Mouse (Mus musculus): ENCODE measurements around the gene Ddc. TPM values are rescaled to one million over a fixed set of nuclear protein-coding genes. Genes with fewer than 3 reads are reported as not detected.
A peak's percentile ranks its signal among the peaks of the same experiment; 100 is the strongest.

Ddc gene
- polyA plus RNA-seq, 1 experiment: 0.78 TPM

DNA sequence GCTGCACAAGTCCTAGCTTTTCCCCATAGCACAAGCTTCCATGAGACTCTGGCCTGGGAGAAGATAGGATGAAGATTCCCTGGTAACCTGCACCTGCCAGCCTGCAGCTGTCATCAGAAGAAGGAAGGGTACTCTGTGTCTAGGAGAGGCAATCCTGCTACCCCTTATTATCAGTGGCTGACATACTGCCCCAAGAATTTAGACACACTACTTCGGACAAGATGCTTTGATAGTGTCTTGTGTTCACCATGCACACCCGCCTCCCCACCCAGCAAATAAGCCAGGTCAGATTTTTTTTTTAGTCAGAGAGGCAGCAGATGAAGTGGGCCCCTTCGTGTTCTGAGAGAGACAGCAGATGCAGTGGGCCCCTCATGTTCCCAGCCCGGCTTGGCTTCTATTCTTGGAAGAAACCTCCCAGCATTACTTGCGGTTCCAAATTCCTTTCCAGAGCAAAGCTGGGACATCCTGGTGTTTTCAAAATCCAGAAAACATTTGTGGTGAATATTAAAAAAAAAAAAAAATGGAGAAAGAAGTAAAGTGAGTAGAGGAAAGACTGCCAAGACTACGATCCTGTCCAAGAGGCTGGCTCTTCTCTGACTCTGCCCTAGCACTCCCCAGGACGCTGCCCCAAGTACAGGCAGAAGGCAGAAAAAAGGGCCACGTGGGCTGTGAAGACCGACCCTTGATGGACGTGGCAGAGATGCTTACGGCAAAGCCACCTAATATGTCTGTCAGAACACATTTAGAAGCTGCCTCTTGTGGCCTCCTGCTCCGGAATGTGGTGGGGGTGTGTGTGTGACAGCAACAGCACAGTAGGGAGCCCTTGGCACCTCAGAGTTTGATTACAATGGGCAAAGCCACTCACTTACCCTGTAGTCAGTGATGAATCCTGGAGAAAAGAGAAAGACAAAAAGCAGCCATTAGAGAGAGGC is 73.7 kb downstream of the Ddc start:
- no peak overlapping the region for H3K27ac ChIP-seq (ENCODE audit: control insufficient read depth, insufficient read depth, low read length)
- H3K27me3 ChIP-seq (ENCODE audit: control insufficient read depth, insufficient read depth, low read length): no peaks in the 10 kb centered on the region
- WGBS: 93% methylated on average over 12 of the region's 12 CpGs
- H3K4me1 ChIP-seq (replicated peaks; ENCODE audit: control insufficient read depth, insufficient read depth, low read length): peaks cover 8% of the 10 kb centered on the region; the same call in 1 of the 2 replicates
- no peak for DNase-seq
- no peak overlapping the region for H3K4me3 ChIP-seq (ENCODE audit: control insufficient read depth, insufficient read depth, low read length)
- no peaks in the 10 kb centered on the region for H3K36me3 ChIP-seq (ENCODE audit: control insufficient read depth, insufficient read depth, low read length)
- TF ChIP-seq CTCF (IDR thresholded peaks at IDR 0.05; ENCODE audit: borderline replicate concordance, control insufficient read depth, extremely low read depth, insufficient read depth, low read length, poor library complexity): no peak
- TF ChIP-seq POLR2A (IDR thresholded peaks at IDR 0.05; ENCODE audit: control insufficient read depth, extremely low read depth, insufficient read depth, low read length, poor library complexity): no peak

DNA sequence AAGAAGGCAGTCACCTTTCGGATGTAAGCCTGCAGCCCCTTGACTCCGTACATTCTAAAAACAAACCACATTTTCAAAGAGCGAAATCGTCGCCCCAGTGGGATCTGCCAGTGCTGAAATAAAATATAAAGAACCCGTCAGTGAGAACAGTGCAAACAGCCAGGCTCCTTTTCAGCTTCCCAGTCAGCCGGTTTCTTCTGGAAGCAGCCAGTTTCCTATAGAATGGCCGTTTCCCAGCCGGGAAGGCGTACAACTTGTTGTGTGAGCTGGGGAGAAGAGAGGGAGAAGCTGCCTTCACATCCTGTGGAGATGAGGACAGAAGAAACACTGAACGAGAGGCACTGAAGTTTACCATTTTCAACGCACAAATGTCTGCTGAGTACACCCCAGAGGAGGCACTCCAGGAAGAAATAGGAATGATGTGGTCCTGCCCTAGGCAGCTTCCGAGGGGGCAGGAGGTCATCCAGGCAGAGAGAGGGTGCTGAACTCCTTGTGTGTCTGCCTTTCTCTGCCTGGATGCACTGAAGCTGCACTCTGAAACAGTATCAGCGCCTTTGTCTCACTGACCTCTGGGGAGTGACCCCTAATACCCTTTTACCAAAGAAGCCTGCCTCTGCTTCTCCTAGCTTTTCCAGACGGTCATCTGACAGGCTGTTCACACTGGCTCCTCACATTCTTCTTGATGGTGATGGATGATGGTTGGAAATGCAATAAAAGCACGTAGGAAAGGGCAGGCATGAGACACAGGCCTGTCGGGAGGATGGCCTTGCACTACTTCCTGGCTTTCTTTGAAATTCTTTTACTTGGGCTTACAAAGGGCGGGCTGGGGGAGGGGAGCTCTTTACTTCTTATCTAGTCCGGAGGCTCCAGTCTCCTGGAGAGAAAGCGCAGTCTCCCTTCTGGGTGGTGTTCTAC is 75.5 kb downstream of the Ddc start:
- Histone ChIP-seq H3K4me1 (replicated peaks; ENCODE audit: control insufficient read depth, insufficient read depth, low read length) (peaks cover 5% of the 10 kb centered on the region; the same call in 1 of the 2 replicates), H3K27ac (ENCODE audit: control insufficient read depth, insufficient read depth, low read length) (no peak overlapping the region)
- TF ChIP-seq CTCF (IDR thresholded peaks at IDR 0.05; ENCODE audit: borderline replicate concordance, control insufficient read depth, extremely low read depth, insufficient read depth, low read length, poor library complexity): no peak

DNA sequence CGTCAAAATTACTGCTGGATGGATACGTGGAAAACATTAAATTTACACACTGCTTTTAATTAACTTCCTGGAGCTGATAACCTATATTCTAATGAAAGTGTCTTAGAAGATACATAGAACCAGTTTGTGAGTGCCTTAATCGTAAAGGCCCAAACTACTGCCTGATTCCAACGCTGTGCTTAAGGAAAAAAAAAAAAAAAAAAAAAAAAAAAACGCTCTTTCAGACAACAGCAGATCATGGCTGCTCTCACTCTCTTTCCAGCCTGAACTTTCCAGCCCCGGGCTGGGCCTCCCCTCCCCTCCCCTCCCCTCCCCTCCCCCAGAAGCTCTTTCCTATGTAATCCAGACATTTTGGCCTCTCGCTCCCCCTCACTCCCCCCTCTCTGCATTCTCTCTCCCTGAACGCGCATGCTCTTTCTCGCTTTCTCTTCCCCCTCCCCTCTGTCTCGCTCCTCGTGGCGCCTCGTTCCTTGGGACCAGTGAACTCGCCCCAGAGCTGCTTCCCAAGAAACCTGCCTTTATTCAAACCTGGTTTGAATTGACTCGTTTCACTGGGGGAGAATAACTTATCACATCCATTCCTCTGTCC is 76.5 kb downstream of the Ddc start:
- Histone ChIP-seq H3K4me1 (replicated peaks; ENCODE audit: control insufficient read depth, insufficient read depth, low read length) (peaks cover 5% of the 10 kb centered on the region; the same call in 1 of the 2 replicates), H3K36me3 (ENCODE audit: control insufficient read depth, insufficient read depth, low read length) (no peaks in the 10 kb centered on the region), H3K27me3 (ENCODE audit: control insufficient read depth, insufficient read depth, low read length) (no peaks in the 10 kb centered on the region), H3K4me3 (ENCODE audit: control insufficient read depth, insufficient read depth, low read length) (no peak overlapping the region), H3K27ac (ENCODE audit: control insufficient read depth, insufficient read depth, low read length) (no peak overlapping the region)
- TF ChIP-seq POLR2A (IDR thresholded peaks at IDR 0.05; ENCODE audit: control insufficient read depth, extremely low read depth, insufficient read depth, low read length, poor library complexity) (no peak), CTCF (IDR thresholded peaks at IDR 0.05; ENCODE audit: borderline replicate concordance, control insufficient read depth, extremely low read depth, insufficient read depth, low read length, poor library complexity) (no peak)
- WGBS: 90% methylated on average over 16 of the region's 16 CpGs
- DNase-seq: no peak

More for the DNA sequence above, 75.5 kb downstream of the Ddc start:
- WGBS: 89% methylated on average over 20 of the region's 20 CpGs
- no peak for DNase-seq
- Histone ChIP-seq H3K4me3 (ENCODE audit: control insufficient read depth, insufficient read depth, low read length) (no peak overlapping the region), H3K36me3 (ENCODE audit: control insufficient read depth, insufficient read depth, low read length) (no peaks in the 10 kb centered on the region), H3K27me3 (ENCODE audit: control insufficient read depth, insufficient read depth, low read length) (no peaks in the 10 kb centered on the region)

DNA sequence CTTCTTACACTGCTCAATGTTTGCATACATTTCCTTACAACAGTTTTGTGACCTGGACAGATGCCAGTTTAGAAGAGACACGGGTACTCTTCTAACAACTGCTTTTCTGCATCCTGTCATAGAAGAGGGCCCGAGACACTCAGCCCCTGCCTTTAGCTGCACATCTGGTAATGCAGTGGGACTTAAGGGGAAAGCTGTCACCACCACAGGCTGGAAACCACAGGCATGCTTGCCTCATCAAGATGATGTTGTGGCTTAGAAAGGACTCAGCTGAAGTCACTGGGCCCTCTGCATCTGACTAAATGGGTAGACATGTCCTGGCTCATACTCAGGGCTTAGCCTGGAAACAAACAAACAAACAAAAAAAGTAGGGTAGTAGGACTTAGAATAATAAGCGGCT is 77.2 kb downstream of the Ddc start:
- no peaks in the 10 kb centered on the region for H3K27me3 ChIP-seq (ENCODE audit: control insufficient read depth, insufficient read depth, low read length)
- H3K36me3 ChIP-seq (ENCODE audit: control insufficient read depth, insufficient read depth, low read length): no peaks in the 10 kb centered on the region
- TF ChIP-seq POLR2A (IDR thresholded peaks at IDR 0.05; ENCODE audit: control insufficient read depth, extremely low read depth, insufficient read depth, low read length, poor library complexity) (no peak), CTCF (IDR thresholded peaks at IDR 0.05; ENCODE audit: borderline replicate concordance, control insufficient read depth, extremely low read depth, insufficient read depth, low read length, poor library complexity) (no peak)
- DNase-seq: peak; percentile 35
- H3K4me3 ChIP-seq (ENCODE audit: control insufficient read depth, insufficient read depth, low read length): no peak overlapping the region
- peaks cover 3% of the 10 kb centered on the region; the same call in 1 of the 2 replicates for H3K4me1 ChIP-seq (replicated peaks; ENCODE audit: control insufficient read depth, insufficient read depth, low read length)
- no peak overlapping the region for H3K27ac ChIP-seq (ENCODE audit: control insufficient read depth, insufficient read depth, low read length)
- WGBS: 34% methylated on average over 3 of the region's 3 CpGs

DNA sequence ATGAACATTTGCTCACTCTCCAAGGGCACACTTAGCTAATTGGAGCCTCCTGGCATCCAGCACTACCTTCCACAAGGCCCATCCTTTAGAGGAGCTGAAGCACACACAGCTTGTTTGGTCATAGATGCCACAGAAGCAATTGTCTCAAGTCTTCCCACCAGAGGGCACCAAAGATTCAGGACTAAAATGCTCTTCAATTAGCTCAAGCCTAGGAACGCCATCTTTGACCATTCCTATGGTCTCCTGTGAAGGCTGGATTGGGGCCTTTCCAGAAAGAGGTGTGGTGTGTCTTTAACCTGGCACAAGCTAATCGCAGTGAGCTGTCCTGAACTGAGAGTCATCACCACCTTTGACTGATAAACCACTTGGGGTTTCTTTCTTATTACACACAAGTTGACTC is 77.7 kb downstream of the Ddc start:
- Histone ChIP-seq H3K27ac (ENCODE audit: control insufficient read depth, insufficient read depth, low read length) (no peak overlapping the region), H3K36me3 (ENCODE audit: control insufficient read depth, insufficient read depth, low read length) (no peaks in the 10 kb centered on the region)

DNA sequence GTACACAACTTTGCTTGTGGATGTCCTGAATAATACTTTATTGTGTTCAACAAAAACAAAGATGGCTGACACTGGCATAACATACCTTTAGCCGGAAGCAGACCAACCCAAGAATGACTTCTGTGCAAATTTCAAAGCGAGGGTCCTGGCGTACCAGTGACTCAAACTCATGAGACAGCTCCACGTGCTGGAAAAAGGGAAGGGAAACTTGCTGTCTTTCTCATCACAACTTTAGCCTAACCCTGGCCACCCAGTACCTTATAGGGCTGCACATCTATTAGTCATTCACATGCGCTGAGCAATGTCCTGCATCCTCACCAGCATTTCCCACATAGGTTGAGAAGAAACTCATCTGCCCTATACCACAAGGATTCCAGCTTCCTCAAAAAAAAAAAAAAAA is 78.7 kb downstream of the Ddc start:
- H3K27me3 ChIP-seq (ENCODE audit: control insufficient read depth, insufficient read depth, low read length): no peaks in the 10 kb centered on the region
- H3K4me3 ChIP-seq (ENCODE audit: control insufficient read depth, insufficient read depth, low read length): no peak overlapping the region
- H3K4me1 ChIP-seq (replicated peaks; ENCODE audit: control insufficient read depth, insufficient read depth, low read length): peaks cover 3% of the 10 kb centered on the region; the same call in 1 of the 2 replicates
- TF ChIP-seq CTCF (IDR thresholded peaks at IDR 0.05; ENCODE audit: borderline replicate concordance, control insufficient read depth, extremely low read depth, insufficient read depth, low read length, poor library complexity) (no peak), POLR2A (IDR thresholded peaks at IDR 0.05; ENCODE audit: control insufficient read depth, extremely low read depth, insufficient read depth, low read length, poor library complexity) (no peak)
- no peaks in the 10 kb centered on the region for H3K36me3 ChIP-seq (ENCODE audit: control insufficient read depth, insufficient read depth, low read length)
- no peak overlapping the region for H3K27ac ChIP-seq (ENCODE audit: control insufficient read depth, insufficient read depth, low read length)
- 89% methylated on average over 5 of the region's 5 CpGs for WGBS
- no peak for DNase-seq

More for the DNA sequence above, 77.7 kb downstream of the Ddc start:
- Histone ChIP-seq H3K4me1 (replicated peaks; ENCODE audit: control insufficient read depth, insufficient read depth, low read length) (peaks cover 3% of the 10 kb centered on the region; the same call in 1 of the 2 replicates), H3K27me3 (ENCODE audit: control insufficient read depth, insufficient read depth, low read length) (no peaks in the 10 kb centered on the region), H3K4me3 (ENCODE audit: control insufficient read depth, insufficient read depth, low read length) (no peak overlapping the region)
- DNase-seq: peak; percentile 74
- WGBS: 8% methylated on average over 2 of the region's 2 CpGs
- no peak for TF ChIP-seq CTCF (IDR thresholded peaks at IDR 0.05; ENCODE audit: borderline replicate concordance, control insufficient read depth, extremely low read depth, insufficient read depth, low read length, poor library complexity)
- no peak for TF ChIP-seq POLR2A (IDR thresholded peaks at IDR 0.05; ENCODE audit: control insufficient read depth, extremely low read depth, insufficient read depth, low read length, poor library complexity)
